Mouse (Mus musculus): ENCODE data around the gene Shisal2a. TPM values are rescaled to one million over a fixed set of nuclear protein-coding genes. Genes with fewer than 3 reads are reported as not detected.
A peak's percentile ranks its signal among the peaks of the same experiment; 100 is the strongest.

Shisal2a gene
- polyA plus RNA-seq, 1 experiment from 2014 or later: 3.0 TPM

- Histone ChIP-seq H3K27me3 (ENCODE audit: control insufficient read depth, insufficient read depth, low read length) (no peaks in the 10 kb centered on the region), H3K4me1 (replicated peaks; ENCODE audit: control insufficient read depth, insufficient read depth, low read length) (peaks cover 15% of the 10 kb centered on the region), H3K36me3 (ENCODE audit: control insufficient read depth, insufficient read depth, low read length) (no peaks in the 10 kb centered on the region), H3K4me3 (ENCODE audit: low read depth, low read length) (peak overlapping the region; percentile 34), H3K9me3 (ENCODE audit: control insufficient read depth, low read length) (no peaks in the 10 kb centered on the region), H3K27ac (ENCODE audit: low read depth, low read length) (no peak overlapping the region), H3K9ac (ENCODE audit: low read length) (peak overlapping the region; percentile 72), H3K4me2 (ENCODE audit: low read depth, low read length, severe bottlenecking) (peak overlapping the region; percentile 77)
- DNase-seq (ENCODE audit: low spot score) (peak; percentile 76), ATAC-seq (replicated peaks; ENCODE audit: low FRiP score) (peak; percentile 66)
- 1% methylated on average over 51 of the region's 52 CpGs for WGBS
Observed at GRCm38 (mm10) chr4:108406138-108406860, 23.1 kb upstream of the Shisal2a start.

GRCm38 (mm10) chr4:108405766-108406137 lies 22.6 kb upstream of the Shisal2a start:
- ATAC-seq (replicated peaks; ENCODE audit: low FRiP score) (peak; percentile 37), DNase-seq (ENCODE audit: low spot score) (no peak)
- no peaks in the 10 kb centered on the region for H3K36me3 ChIP-seq (ENCODE audit: control insufficient read depth, insufficient read depth, low read length)
- no peak overlapping the region; the same call in 1 of the 2 replicates for H3K4me3 ChIP-seq (ENCODE audit: low read depth, low read length)
- H3K9me3 ChIP-seq (ENCODE audit: control insufficient read depth, low read length): no peaks in the 10 kb centered on the region
- H3K27ac ChIP-seq (ENCODE audit: low read depth, low read length): no peak overlapping the region
- peak overlapping the region; percentile 72 for H3K9ac ChIP-seq (ENCODE audit: low read length)
- peak overlapping the region; percentile 77 for H3K4me2 ChIP-seq (ENCODE audit: low read depth, low read length, severe bottlenecking)
- WGBS: 85% methylated on average over 3 of the region's 3 CpGs
- H3K4me1 ChIP-seq (replicated peaks; ENCODE audit: control insufficient read depth, insufficient read depth, low read length): peaks cover 15% of the 10 kb centered on the region
- no peaks in the 10 kb centered on the region for H3K27me3 ChIP-seq (ENCODE audit: control insufficient read depth, insufficient read depth, low read length)

- H3K9ac ChIP-seq (ENCODE audit: low read length): no peak overlapping the region
- H3K27me3 ChIP-seq (ENCODE audit: control insufficient read depth, insufficient read depth, low read length): no peaks in the 10 kb centered on the region
- no peak overlapping the region for H3K4me2 ChIP-seq (ENCODE audit: low read depth, low read length, severe bottlenecking)
- H3K36me3 ChIP-seq (ENCODE audit: control insufficient read depth, insufficient read depth, low read length): no peaks in the 10 kb centered on the region
- H3K4me1 ChIP-seq (replicated peaks; ENCODE audit: control insufficient read depth, insufficient read depth, low read length): peaks cover 15% of the 10 kb centered on the region
- ATAC-seq (replicated peaks; ENCODE audit: low FRiP score) (no peak), DNase-seq (ENCODE audit: low spot score) (no peak)
- H3K27ac ChIP-seq (ENCODE audit: low read depth, low read length): no peak overlapping the region
- H3K4me3 ChIP-seq (ENCODE audit: low read depth, low read length): no peak overlapping the region
- H3K9me3 ChIP-seq (ENCODE audit: control insufficient read depth, low read length): no peaks in the 10 kb centered on the region
- WGBS: 84% methylated on average over 8 of the region's 8 CpGs
Observed at GRCm38 (mm10) chr4:108403861-108404635, 20.9 kb upstream of the Shisal2a start.

GRCm38 (mm10) chr4:108400395-108400794 lies 17.2 kb upstream of the Shisal2a start:
- no peaks in the 10 kb centered on the region for H3K4me1 ChIP-seq (replicated peaks; ENCODE audit: control insufficient read depth, insufficient read depth, low read length)
- H3K4me2 ChIP-seq (ENCODE audit: low read depth, low read length, severe bottlenecking): no peak overlapping the region
- no peaks in the 10 kb centered on the region for H3K9me3 ChIP-seq (ENCODE audit: control insufficient read depth, low read length)
- DNase-seq (ENCODE audit: low spot score): no peak
- H3K27ac ChIP-seq (ENCODE audit: low read depth, low read length): no peak overlapping the region
- H3K9ac ChIP-seq (ENCODE audit: low read length): no peak overlapping the region
- no peaks in the 10 kb centered on the region for H3K36me3 ChIP-seq (ENCODE audit: control insufficient read depth, insufficient read depth, low read length)
- no peaks in the 10 kb centered on the region for H3K27me3 ChIP-seq (ENCODE audit: control insufficient read depth, insufficient read depth, low read length)
- H3K4me3 ChIP-seq (ENCODE audit: low read depth, low read length): no peak overlapping the region
- ATAC-seq (replicated peaks; ENCODE audit: low FRiP score): no peak
- 91% methylated on average over 10 of the region's 10 CpGs for WGBS

GRCm38 (mm10) chr4:108394236-108394635 lies 11.1 kb upstream of the Shisal2a start:
- H3K36me3 ChIP-seq (ENCODE audit: control insufficient read depth, insufficient read depth, low read length): no peaks in the 10 kb centered on the region
- ATAC-seq (replicated peaks; ENCODE audit: low FRiP score) (no peak), DNase-seq (ENCODE audit: low spot score) (no peak)
- no peaks in the 10 kb centered on the region for H3K4me1 ChIP-seq (replicated peaks; ENCODE audit: control insufficient read depth, insufficient read depth, low read length)
- no peaks in the 10 kb centered on the region for H3K27me3 ChIP-seq (ENCODE audit: control insufficient read depth, insufficient read depth, low read length)
- no peaks in the 10 kb centered on the region for H3K9me3 ChIP-seq (ENCODE audit: control insufficient read depth, low read length)
- no peak overlapping the region for H3K4me3 ChIP-seq (ENCODE audit: low read depth, low read length)
- no peak overlapping the region for H3K9ac ChIP-seq (ENCODE audit: low read length)
- H3K4me2 ChIP-seq (ENCODE audit: low read depth, low read length, severe bottlenecking): no peak overlapping the region
- H3K27ac ChIP-seq (ENCODE audit: low read depth, low read length): no peak overlapping the region

- ATAC-seq (replicated peaks; ENCODE audit: low FRiP score) (no peak), DNase-seq (ENCODE audit: low spot score) (no peak)
- Histone ChIP-seq H3K4me3 (ENCODE audit: low read depth, low read length) (no peak overlapping the region), H3K9me3 (ENCODE audit: control insufficient read depth, low read length) (no peaks in the 10 kb centered on the region), H3K4me1 (replicated peaks; ENCODE audit: control insufficient read depth, insufficient read depth, low read length) (0 out of 2 replicates have a peak, but pooled peaks cover 7% of the 10 kb centered on the region), H3K9ac (ENCODE audit: low read length) (no peak overlapping the region), H3K27ac (ENCODE audit: low read depth, low read length) (no peak overlapping the region), H3K36me3 (ENCODE audit: control insufficient read depth, insufficient read depth, low read length) (no peaks in the 10 kb centered on the region), H3K27me3 (ENCODE audit: control insufficient read depth, insufficient read depth, low read length) (no peaks in the 10 kb centered on the region), H3K4me2 (ENCODE audit: low read depth, low read length, severe bottlenecking) (no peak overlapping the region)
- 80% methylated on average over 2 of the region's 2 CpGs for WGBS
Observed at GRCm38 (mm10) chr4:108392558-108392957, 9.4 kb upstream of the Shisal2a start.

GRCm38 (mm10) chr4:108391124-108391523 lies 8.0 kb upstream of the Shisal2a start:
- DNase-seq (ENCODE audit: low spot score) (no peak), ATAC-seq (replicated peaks; ENCODE audit: low FRiP score) (no peak)
- WGBS: 80% methylated on average over 5 of the region's 5 CpGs
- H3K4me1 ChIP-seq (replicated peaks; ENCODE audit: control insufficient read depth, insufficient read depth, low read length): 0 out of 2 replicates have a peak, but pooled peaks cover 7% of the 10 kb centered on the region
- no peaks in the 10 kb centered on the region for H3K27me3 ChIP-seq (ENCODE audit: control insufficient read depth, insufficient read depth, low read length)
- no peak overlapping the region for H3K4me2 ChIP-seq (ENCODE audit: low read depth, low read length, severe bottlenecking)
- H3K36me3 ChIP-seq (ENCODE audit: control insufficient read depth, insufficient read depth, low read length): no peaks in the 10 kb centered on the region
- H3K9ac ChIP-seq (ENCODE audit: low read length): no peak overlapping the region
- no peak overlapping the region for H3K27ac ChIP-seq (ENCODE audit: low read depth, low read length)
- H3K9me3 ChIP-seq (ENCODE audit: control insufficient read depth, low read length): no peaks in the 10 kb centered on the region
- no peak overlapping the region for H3K4me3 ChIP-seq (ENCODE audit: low read depth, low read length)

GRCm38 (mm10) chr4:108388741-108389140 lies 5.6 kb upstream of the Shisal2a start:
- no peak overlapping the region for H3K9ac ChIP-seq (ENCODE audit: low read length)
- H3K4me3 ChIP-seq (ENCODE audit: low read depth, low read length): no peak overlapping the region
- DNase-seq (ENCODE audit: low spot score) (no peak), ATAC-seq (replicated peaks; ENCODE audit: low FRiP score) (no peak)
- H3K36me3 ChIP-seq (ENCODE audit: control insufficient read depth, insufficient read depth, low read length): no peaks in the 10 kb centered on the region
- peaks cover 3% of the 10 kb centered on the region for H3K27me3 ChIP-seq (ENCODE audit: control insufficient read depth, insufficient read depth, low read length)
- no peak overlapping the region for H3K27ac ChIP-seq (ENCODE audit: low read depth, low read length)
- no peaks in the 10 kb centered on the region for H3K9me3 ChIP-seq (ENCODE audit: control insufficient read depth, low read length)
- 68% methylated on average over 3 of the region's 3 CpGs for WGBS
- H3K4me1 ChIP-seq (replicated peaks; ENCODE audit: control insufficient read depth, insufficient read depth, low read length): 0 out of 2 replicates have a peak, but pooled peaks cover 7% of the 10 kb centered on the region
- no peak overlapping the region for H3K4me2 ChIP-seq (ENCODE audit: low read depth, low read length, severe bottlenecking)

All from forebrain, embryonic 11.5 days (tissue).